Mouse (Mus musculus): Measurements from ENCODE around the gene Timm8a2. TPM values are rescaled to one million over a fixed set of nuclear protein-coding genes. Genes with fewer than 3 reads are reported as not detected.

The Timm8a2 gene
- polyA plus RNA-seq (2014; fragmentation: Nextera tagmentation; extraction: Ambion mirVana): not detected in 2 replicates

DNA sequence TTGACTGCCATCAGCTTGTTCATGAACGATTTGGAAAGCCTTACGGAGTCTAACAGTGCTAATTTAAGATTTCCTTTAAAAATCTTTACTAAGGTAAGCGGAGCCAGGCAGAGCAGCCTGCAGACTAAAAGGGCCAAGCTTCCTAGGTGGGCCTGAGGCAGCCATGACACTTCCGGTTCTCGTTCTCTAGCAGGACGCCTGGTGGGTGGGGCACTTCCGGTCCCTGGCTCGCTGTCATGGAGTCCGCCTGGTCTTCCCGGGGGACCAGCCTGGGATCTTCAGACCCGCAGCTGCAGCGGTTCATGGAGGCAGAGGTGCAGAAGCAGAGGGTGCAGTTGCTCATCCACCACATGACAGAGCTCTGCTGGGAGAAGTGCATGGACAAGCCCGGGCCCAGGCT, at the start of gene Timm8a2:
Gene Timm8a2 (plus strand): TSS at position 224 of the 400 bp plus-strand sequence.
- no peak for ATAC-seq (ENCODE audit: low FRiP score)
- Histone ChIP-seq H3K27me3 (ENCODE audit: control insufficient read depth, insufficient read depth, low read length) (no peaks in the 10 kb centered on the region), H3K4me1 (replicated peaks; ENCODE audit: control insufficient read depth, insufficient read depth, low read length) (no peaks in the 10 kb centered on the region), H3K4me3 (replicated peaks; ENCODE audit: low read length) (no peak within 1 kb of the TSS), H3K9me3 (ENCODE audit: control insufficient read depth, low read length) (no peaks in the 10 kb centered on the region), H3K4me2 (replicated peaks) (no peak within 1 kb of the TSS), H3K9ac (no peak within 1 kb of the TSS), H3K36me3 (replicated peaks; ENCODE audit: control insufficient read depth, insufficient read depth) (no peaks in the 10 kb centered on the region), H3K27ac (no peak within 1 kb of the TSS)
- WGBS: 96% methylated on average over 13 of the region's 13 CpGs
- no peak for DNase-seq (ENCODE audit: low spot score)

DNA sequence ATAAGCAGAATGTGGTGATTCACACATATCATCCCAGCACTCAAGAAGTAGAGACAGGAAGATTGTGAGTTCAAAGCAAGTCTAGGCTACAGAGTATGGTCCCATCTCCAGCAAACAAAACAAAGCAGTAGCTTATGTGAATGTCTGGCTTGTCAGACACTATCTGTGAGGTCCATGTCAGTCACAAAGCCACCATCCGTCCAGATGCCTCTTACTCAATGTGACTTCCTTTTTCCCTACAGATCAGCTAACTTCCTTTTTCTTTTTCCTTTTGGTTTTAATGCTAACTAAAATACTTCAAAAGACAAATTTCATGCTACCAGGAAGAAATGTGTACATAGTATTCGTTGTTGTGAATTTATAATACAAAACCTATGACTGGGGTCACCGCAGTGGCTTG, 49.0 kb upstream of the Timm8a2 start:
- Histone ChIP-seq H3K27ac (no peak overlapping the region), H3K9me3 (ENCODE audit: control insufficient read depth, low read length) (no peaks in the 10 kb centered on the region), H3K36me3 (replicated peaks; ENCODE audit: control insufficient read depth, insufficient read depth) (no peaks in the 10 kb centered on the region), H3K4me1 (replicated peaks; ENCODE audit: control insufficient read depth, insufficient read depth, low read length) (no peaks in the 10 kb centered on the region), H3K4me3 (replicated peaks; ENCODE audit: low read length) (no peak overlapping the region), H3K4me2 (replicated peaks) (no peak overlapping the region), H3K9ac (no peak overlapping the region), H3K27me3 (ENCODE audit: control insufficient read depth, insufficient read depth, low read length) (no peaks in the 10 kb centered on the region)
- ATAC-seq (ENCODE audit: low FRiP score): no peak
- WGBS: 87% methylated on average over 3 of the region's 3 CpGs
- no peak for DNase-seq (ENCODE audit: low spot score)

DNA sequence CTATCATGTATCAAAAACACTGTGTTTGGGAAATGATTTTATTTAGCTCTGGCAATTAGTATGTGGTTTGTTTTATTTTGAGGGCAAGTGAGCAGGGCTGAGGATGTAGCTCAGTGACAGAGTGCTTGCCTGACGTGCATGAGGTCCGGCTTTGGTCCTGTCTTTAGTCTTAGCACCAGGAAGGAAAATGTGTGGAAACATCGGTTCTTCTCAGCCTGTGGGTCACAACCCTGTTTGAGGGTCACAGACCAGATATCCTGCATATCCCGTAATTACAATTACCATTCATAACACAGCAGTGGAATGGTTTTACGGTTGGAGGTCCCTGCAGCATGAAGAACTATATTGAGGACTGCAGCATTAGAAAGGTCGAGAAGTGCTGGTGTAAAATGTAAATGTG, 48.4 kb upstream of the Timm8a2 start:
- H3K27me3 ChIP-seq (ENCODE audit: control insufficient read depth, insufficient read depth, low read length): no peaks in the 10 kb centered on the region
- H3K9ac ChIP-seq: no peak overlapping the region
- no peak overlapping the region for H3K4me3 ChIP-seq (replicated peaks; ENCODE audit: low read length)
- no peak overlapping the region for H3K4me2 ChIP-seq (replicated peaks)
- H3K9me3 ChIP-seq (ENCODE audit: control insufficient read depth, low read length): no peaks in the 10 kb centered on the region
- DNase-seq (ENCODE audit: low spot score) (no peak), ATAC-seq (ENCODE audit: low FRiP score) (no peak)
- no peaks in the 10 kb centered on the region for H3K36me3 ChIP-seq (replicated peaks; ENCODE audit: control insufficient read depth, insufficient read depth)
- no peaks in the 10 kb centered on the region for H3K4me1 ChIP-seq (replicated peaks; ENCODE audit: control insufficient read depth, insufficient read depth, low read length)
- 87% methylated on average over 6 of the region's 6 CpGs for WGBS
- H3K27ac ChIP-seq: no peak overlapping the region

DNA sequence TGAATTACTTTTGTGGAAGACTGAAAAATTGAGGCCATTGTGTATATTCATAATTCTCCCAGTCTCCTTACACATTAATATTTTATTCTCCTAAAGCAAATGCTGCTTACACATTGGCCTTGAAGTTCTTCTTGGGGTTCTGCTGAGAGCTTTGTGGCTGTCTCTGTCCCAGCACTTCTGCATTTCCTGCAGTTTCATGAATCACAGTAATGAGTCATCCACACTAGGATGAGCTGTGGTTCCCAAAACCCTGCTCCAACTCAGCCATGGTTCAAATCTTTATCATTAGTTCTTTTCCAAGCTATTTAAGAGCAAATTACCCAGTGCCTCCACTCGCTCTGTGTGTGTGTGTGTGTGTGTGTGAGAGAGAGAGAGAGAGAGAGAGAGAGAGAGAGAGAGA, 47.2 kb upstream of the Timm8a2 start:
- Histone ChIP-seq H3K27ac (no peak overlapping the region), H3K36me3 (replicated peaks; ENCODE audit: control insufficient read depth, insufficient read depth) (no peaks in the 10 kb centered on the region), H3K4me1 (replicated peaks; ENCODE audit: control insufficient read depth, insufficient read depth, low read length) (no peaks in the 10 kb centered on the region), H3K9me3 (ENCODE audit: control insufficient read depth, low read length) (no peaks in the 10 kb centered on the region), H3K9ac (no peak overlapping the region), H3K4me2 (replicated peaks) (no peak overlapping the region), H3K27me3 (ENCODE audit: control insufficient read depth, insufficient read depth, low read length) (no peaks in the 10 kb centered on the region), H3K4me3 (replicated peaks; ENCODE audit: low read length) (no peak overlapping the region)
- DNase-seq (ENCODE audit: low spot score): no peak
- 83% methylated on average over 1 of the region's 1 CpGs for WGBS
- no peak for ATAC-seq (ENCODE audit: low FRiP score)

DNA sequence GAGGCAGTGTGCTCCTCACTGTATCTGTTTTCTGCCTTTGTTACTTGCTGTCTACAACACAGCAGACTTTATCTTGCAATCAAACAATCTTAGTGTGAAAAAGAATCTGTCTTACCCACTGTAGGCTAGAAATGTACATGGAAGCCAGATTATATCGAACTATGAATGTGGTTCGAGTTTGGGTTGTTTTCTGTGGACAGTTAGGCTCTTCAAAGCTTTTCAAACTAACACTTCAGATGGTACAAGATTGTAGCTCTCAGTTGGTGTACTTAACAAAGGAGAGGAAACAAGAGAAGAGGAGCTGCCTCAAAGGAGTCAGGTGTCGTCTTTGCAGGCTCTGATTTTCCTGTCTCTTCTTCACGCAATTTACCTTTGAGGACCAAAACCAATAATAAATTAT, 46.8 kb upstream of the Timm8a2 start:
- no peaks in the 10 kb centered on the region for H3K36me3 ChIP-seq (replicated peaks; ENCODE audit: control insufficient read depth, insufficient read depth)
- H3K4me2 ChIP-seq (replicated peaks): no peak overlapping the region
- H3K9ac ChIP-seq: no peak overlapping the region
- H3K27me3 ChIP-seq (ENCODE audit: control insufficient read depth, insufficient read depth, low read length): no peaks in the 10 kb centered on the region
- H3K9me3 ChIP-seq (ENCODE audit: control insufficient read depth, low read length): no peaks in the 10 kb centered on the region
- H3K27ac ChIP-seq: no peak overlapping the region
- H3K4me1 ChIP-seq (replicated peaks; ENCODE audit: control insufficient read depth, insufficient read depth, low read length): no peaks in the 10 kb centered on the region
- WGBS: 84% methylated on average over 4 of the region's 4 CpGs
- ATAC-seq (ENCODE audit: low FRiP score) (no peak), DNase-seq (ENCODE audit: low spot score) (no peak)
- no peak overlapping the region for H3K4me3 ChIP-seq (replicated peaks; ENCODE audit: low read length)

DNA sequence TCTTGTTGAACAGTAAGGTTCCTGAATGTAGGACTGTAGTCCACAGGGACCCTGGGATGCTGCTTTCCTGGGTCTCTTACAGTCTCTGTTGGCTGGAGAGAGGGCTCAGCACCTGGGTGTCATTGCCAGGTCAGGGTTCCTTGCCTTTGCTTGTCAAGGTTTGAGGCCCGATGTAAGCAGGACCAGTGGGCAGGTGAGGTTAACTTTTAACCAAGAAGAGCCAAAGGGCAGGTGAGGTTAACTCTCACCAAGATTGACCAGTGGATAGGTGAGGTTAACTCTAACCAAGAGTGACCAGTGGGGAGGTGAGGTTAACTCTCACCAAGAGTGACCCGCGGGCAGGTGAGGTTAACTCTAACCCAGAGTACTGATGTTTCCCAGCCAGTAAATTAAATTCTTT, 45.1 kb upstream of the Timm8a2 start:
- DNase-seq (ENCODE audit: low spot score) (no peak), ATAC-seq (ENCODE audit: low FRiP score) (no peak)
- peaks cover 2% of the 10 kb centered on the region; the same call in 1 of the 2 replicates for H3K36me3 ChIP-seq (replicated peaks; ENCODE audit: control insufficient read depth, insufficient read depth)
- WGBS: over 99% methylated on average over 3 of the region's 3 CpGs
- no peak overlapping the region for H3K4me2 ChIP-seq (replicated peaks)
- no peaks in the 10 kb centered on the region for H3K9me3 ChIP-seq (ENCODE audit: control insufficient read depth, low read length)
- H3K4me3 ChIP-seq (replicated peaks; ENCODE audit: low read length): no peak overlapping the region
- no peak overlapping the region for H3K9ac ChIP-seq
- H3K27ac ChIP-seq: no peak overlapping the region
- no peaks in the 10 kb centered on the region for H3K27me3 ChIP-seq (ENCODE audit: control insufficient read depth, insufficient read depth, low read length)
- no peaks in the 10 kb centered on the region for H3K4me1 ChIP-seq (replicated peaks; ENCODE audit: control insufficient read depth, insufficient read depth, low read length)

DNA sequence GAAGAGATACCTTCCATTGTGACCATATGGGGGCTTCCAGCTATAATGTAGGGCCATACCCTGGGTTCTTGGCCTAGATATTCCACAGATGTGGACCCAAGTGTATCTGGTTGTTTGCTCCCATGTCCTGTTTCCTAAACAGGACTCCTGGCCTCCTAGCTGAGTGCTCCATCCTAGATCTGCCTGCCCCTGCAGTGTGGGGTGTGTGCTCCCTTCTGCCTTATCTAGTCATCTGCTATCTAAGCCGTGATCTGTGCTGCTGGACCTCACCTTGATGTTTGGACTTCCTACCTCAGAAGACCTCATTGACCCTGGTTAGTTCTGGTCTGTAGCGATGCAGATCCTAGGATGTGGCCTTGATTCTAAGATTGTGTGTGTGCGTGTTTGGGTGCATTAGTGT, 44.6 kb upstream of the Timm8a2 start:
- Histone ChIP-seq H3K4me1 (replicated peaks; ENCODE audit: control insufficient read depth, insufficient read depth, low read length) (no peaks in the 10 kb centered on the region), H3K27me3 (ENCODE audit: control insufficient read depth, insufficient read depth, low read length) (no peaks in the 10 kb centered on the region), H3K4me3 (replicated peaks; ENCODE audit: low read length) (no peak overlapping the region), H3K4me2 (replicated peaks) (no peak overlapping the region), H3K27ac (no peak overlapping the region), H3K9me3 (ENCODE audit: control insufficient read depth, low read length) (no peaks in the 10 kb centered on the region), H3K9ac (no peak overlapping the region), H3K36me3 (replicated peaks; ENCODE audit: control insufficient read depth, insufficient read depth) (peaks cover 8% of the 10 kb centered on the region)
- no peak for DNase-seq (ENCODE audit: low spot score)
- ATAC-seq (ENCODE audit: low FRiP score): no peak
- 95% methylated on average over 3 of the region's 3 CpGs for WGBS

DNA sequence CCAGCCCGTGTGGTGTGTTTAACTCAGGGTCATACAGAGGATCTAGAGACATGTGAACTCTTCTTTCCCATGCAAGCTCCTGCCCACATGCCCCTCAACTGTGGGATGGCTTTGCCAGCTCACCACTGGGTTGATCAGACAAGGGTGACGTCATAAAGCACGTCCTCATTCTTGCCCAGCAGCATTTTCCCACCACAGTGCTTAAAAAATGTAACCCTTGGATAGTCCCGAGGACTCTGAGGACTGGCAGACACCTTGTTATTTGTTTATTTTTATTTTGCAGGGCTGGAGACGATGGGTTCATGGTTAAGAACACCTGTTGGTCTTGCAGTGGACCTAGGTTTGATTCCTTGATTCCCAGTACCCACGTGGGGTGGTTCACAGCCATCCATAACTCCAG, 43.6 kb upstream of the Timm8a2 start:
- H3K4me1 ChIP-seq (replicated peaks; ENCODE audit: control insufficient read depth, insufficient read depth, low read length): no peaks in the 10 kb centered on the region
- H3K36me3 ChIP-seq (replicated peaks; ENCODE audit: control insufficient read depth, insufficient read depth): peaks cover 13% of the 10 kb centered on the region
- ATAC-seq (ENCODE audit: low FRiP score) (no peak), DNase-seq (ENCODE audit: low spot score) (no peak)
- no peaks in the 10 kb centered on the region for H3K27me3 ChIP-seq (ENCODE audit: control insufficient read depth, insufficient read depth, low read length)
- no peak overlapping the region for H3K27ac ChIP-seq
- H3K4me2 ChIP-seq (replicated peaks): no peak overlapping the region
- WGBS: 95% methylated on average over 6 of the region's 6 CpGs
- no peak overlapping the region for H3K4me3 ChIP-seq (replicated peaks; ENCODE audit: low read length)
- no peak overlapping the region for H3K9ac ChIP-seq
- no peaks in the 10 kb centered on the region for H3K9me3 ChIP-seq (ENCODE audit: control insufficient read depth, low read length)

DNA sequence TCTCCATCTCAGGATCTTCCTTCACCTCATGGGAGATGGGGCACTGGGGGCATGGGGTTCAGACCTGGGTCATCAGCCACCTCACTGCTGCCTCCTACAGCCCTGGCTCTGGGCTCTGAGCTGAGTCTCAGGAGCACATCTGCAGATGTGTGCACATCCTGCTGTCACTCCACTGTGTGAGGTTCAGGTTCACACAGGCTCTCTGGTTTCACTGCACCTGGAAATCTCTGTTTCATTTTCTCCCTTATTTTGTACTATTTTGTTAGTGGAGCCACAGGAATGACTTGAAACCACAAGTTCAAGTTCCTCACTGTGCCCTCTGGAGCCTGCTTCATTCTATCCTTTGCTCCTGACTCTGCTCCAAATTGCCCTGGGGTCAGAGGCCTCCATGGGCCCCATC, 42.6 kb upstream of the Timm8a2 start:
- peaks cover 18% of the 10 kb centered on the region for H3K36me3 ChIP-seq (replicated peaks; ENCODE audit: control insufficient read depth, insufficient read depth)
- no peak overlapping the region for H3K9ac ChIP-seq
- H3K27me3 ChIP-seq (ENCODE audit: control insufficient read depth, insufficient read depth, low read length): no peaks in the 10 kb centered on the region
- DNase-seq (ENCODE audit: low spot score) (no peak), ATAC-seq (ENCODE audit: low FRiP score) (no peak)
- no peak overlapping the region for H3K4me3 ChIP-seq (replicated peaks; ENCODE audit: low read length)
- no peak overlapping the region for H3K27ac ChIP-seq
- H3K4me2 ChIP-seq (replicated peaks): no peak overlapping the region
- no peaks in the 10 kb centered on the region for H3K4me1 ChIP-seq (replicated peaks; ENCODE audit: control insufficient read depth, insufficient read depth, low read length)
- no peaks in the 10 kb centered on the region for H3K9me3 ChIP-seq (ENCODE audit: control insufficient read depth, low read length)

Measured in hindbrain, embryonic 14.5 days (tissue).